Mouse (Mus musculus): ENCODE results near the gene Ppara. TPM values are rescaled to one million over a fixed set of nuclear protein-coding genes. Genes with fewer than 3 reads are reported as not detected.

The Ppara gene
- polyA plus RNA-seq, 1 experiment, result not detected

- H3K4me1 ChIP-seq (ENCODE audit: control insufficient read depth, insufficient read depth, low read length), result peaks cover 9% of the 10 kb centered on the region
- TF ChIP-seq POLR2A (IDR thresholded peaks at IDR 0.05; ENCODE audit: insufficient read depth, low read depth, low read length) (no peak), CTCF (IDR thresholded peaks at IDR 0.05; ENCODE audit: insufficient read depth, low read depth, low read length) (no peak)
- WGBS, result 92% methylated on average over 9 of the region's 9 CpGs
- no peak overlapping the region for H3K4me3 ChIP-seq (ENCODE audit: insufficient read depth, low read depth, low read length)
- H3K27ac ChIP-seq (ENCODE audit: insufficient read depth, low read depth, low read length), result no peak overlapping the region
Observed at GRCm38 (mm10) chr15:85729256-85729655, 5.5 kb upstream of the Ppara start.

GRCm38 (mm10) chr15:85730027-85730426 lies 4.8 kb upstream of the Ppara start:
- Histone ChIP-seq H3K4me3 (ENCODE audit: insufficient read depth, low read depth, low read length) (no peak overlapping the region), H3K27ac (ENCODE audit: insufficient read depth, low read depth, low read length) (no peak overlapping the region), H3K4me1 (ENCODE audit: control insufficient read depth, insufficient read depth, low read length) (peaks cover 10% of the 10 kb centered on the region)
- WGBS, result 41% methylated on average over 2 of the region's 2 CpGs
- TF ChIP-seq CTCF (IDR thresholded peaks at IDR 0.05; ENCODE audit: insufficient read depth, low read depth, low read length), result no peak
- no peak for TF ChIP-seq POLR2A (IDR thresholded peaks at IDR 0.05; ENCODE audit: insufficient read depth, low read depth, low read length)

GRCm38 (mm10) chr15:85731885-85732603 lies 2.7 kb upstream of the Ppara start:
- Histone ChIP-seq H3K4me3 (ENCODE audit: insufficient read depth, low read depth, low read length) (no peak overlapping the region), H3K27ac (ENCODE audit: insufficient read depth, low read depth, low read length) (no peak overlapping the region), H3K4me1 (ENCODE audit: control insufficient read depth, insufficient read depth, low read length) (peaks cover 19% of the 10 kb centered on the region)
- 84% methylated on average over 3 of the region's 3 CpGs for WGBS
- TF ChIP-seq POLR2A (IDR thresholded peaks at IDR 0.05; ENCODE audit: insufficient read depth, low read depth, low read length) (no peak), CTCF (IDR thresholded peaks at IDR 0.05; ENCODE audit: insufficient read depth, low read depth, low read length) (no peak)

GRCm38 (mm10) chr15:85732604-85732968 lies 2.2 kb upstream of the Ppara start:
- Histone ChIP-seq H3K4me1 (ENCODE audit: control insufficient read depth, insufficient read depth, low read length) (peaks cover 19% of the 10 kb centered on the region), H3K4me3 (ENCODE audit: insufficient read depth, low read depth, low read length) (no peak overlapping the region), H3K27ac (ENCODE audit: insufficient read depth, low read depth, low read length) (no peak overlapping the region)
- TF ChIP-seq POLR2A (IDR thresholded peaks at IDR 0.05; ENCODE audit: insufficient read depth, low read depth, low read length) (no peak), CTCF (IDR thresholded peaks at IDR 0.05; ENCODE audit: insufficient read depth, low read depth, low read length) (no peak)
- 84% methylated on average over 5 of the region's 5 CpGs for WGBS

GRCm38 (mm10) chr15:85733686-85734085 lies 1.1 kb upstream of the Ppara start:
- WGBS, result 97% methylated on average over 2 of the region's 2 CpGs
- no peak for TF ChIP-seq CTCF (IDR thresholded peaks at IDR 0.05; ENCODE audit: insufficient read depth, low read depth, low read length)
- Histone ChIP-seq H3K27ac (ENCODE audit: insufficient read depth, low read depth, low read length) (no peak overlapping the region), H3K4me3 (ENCODE audit: insufficient read depth, low read depth, low read length) (no peak overlapping the region), H3K4me1 (ENCODE audit: control insufficient read depth, insufficient read depth, low read length) (peaks cover 19% of the 10 kb centered on the region)

- Histone ChIP-seq H3K4me3 (ENCODE audit: insufficient read depth, low read depth, low read length) (no peak overlapping the region), H3K27ac (ENCODE audit: insufficient read depth, low read depth, low read length) (no peak overlapping the region), H3K4me1 (ENCODE audit: control insufficient read depth, insufficient read depth, low read length) (peaks cover 19% of the 10 kb centered on the region)
- no peak for TF ChIP-seq CTCF (IDR thresholded peaks at IDR 0.05; ENCODE audit: insufficient read depth, low read depth, low read length)
- TF ChIP-seq POLR2A (IDR thresholded peaks at IDR 0.05; ENCODE audit: insufficient read depth, low read depth, low read length), result no peak
- 50% methylated on average over 8 of the region's 8 CpGs for WGBS
Observed at GRCm38 (mm10) chr15:85734148-85734547, 635 bp upstream of the Ppara start.

- Histone ChIP-seq H3K4me3 (ENCODE audit: insufficient read depth, low read depth, low read length) (peak overlapping the region; percentile 50), H3K4me1 (ENCODE audit: control insufficient read depth, insufficient read depth, low read length) (peaks cover 19% of the 10 kb centered on the region), H3K27ac (ENCODE audit: insufficient read depth, low read depth, low read length) (0 out of 2 replicates have a peak overlapping the region, but pooled peaks have one; percentile 50)
- TF ChIP-seq POLR2A (IDR thresholded peaks at IDR 0.05; ENCODE audit: insufficient read depth, low read depth, low read length) (no peak), CTCF (IDR thresholded peaks at IDR 0.05; ENCODE audit: insufficient read depth, low read depth, low read length) (no peak)
- under 1% methylated on average over 78 of the region's 78 CpGs for WGBS
Observed at GRCm38 (mm10) chr15:85735063-85735835, 466 bp downstream of the Ppara start.

- no peak overlapping the region for H3K27ac ChIP-seq (ENCODE audit: insufficient read depth, low read depth, low read length)
Observed at GRCm38 (mm10) chr15:85735836-85736190, 1.0 kb downstream of the Ppara start.

GRCm38 (mm10) chr15:85736506-85736905 lies 1.7 kb downstream of the Ppara start:
- TF ChIP-seq POLR2A (IDR thresholded peaks at IDR 0.05; ENCODE audit: insufficient read depth, low read depth, low read length) (no peak), CTCF (IDR thresholded peaks at IDR 0.05; ENCODE audit: insufficient read depth, low read depth, low read length) (no peak)
- Histone ChIP-seq H3K27ac (ENCODE audit: insufficient read depth, low read depth, low read length) (no peak overlapping the region), H3K4me3 (ENCODE audit: insufficient read depth, low read depth, low read length) (no peak overlapping the region), H3K4me1 (ENCODE audit: control insufficient read depth, insufficient read depth, low read length) (peaks cover 19% of the 10 kb centered on the region)
- 64% methylated on average over 10 of the region's 10 CpGs for WGBS

More at GRCm38 (mm10) chr15:85735836-85736190, 1.0 kb downstream of the Ppara start:
- TF ChIP-seq CTCF (IDR thresholded peaks at IDR 0.05; ENCODE audit: insufficient read depth, low read depth, low read length) (no peak), POLR2A (IDR thresholded peaks at IDR 0.05; ENCODE audit: insufficient read depth, low read depth, low read length) (no peak)
- Histone ChIP-seq H3K4me3 (ENCODE audit: insufficient read depth, low read depth, low read length) (peak overlapping the region; percentile 50), H3K4me1 (ENCODE audit: control insufficient read depth, insufficient read depth, low read length) (peaks cover 19% of the 10 kb centered on the region)
- WGBS, result 1% methylated on average over 25 of the region's 25 CpGs

Measured in olfactory bulb, adult 2 months (tissue).